Mouse (Mus musculus): ENCODE measurements at regions not wholly inside any gene's neighbourhood (a gene's known extent, or its start where the extent isn't known, plus 50 kb on each side); places are given as distances from the start of the nearest gene placed in this dataset.

- no peak for TF ChIP-seq EP300 (IDR thresholded peaks at IDR 0.05; ENCODE audit: insufficient read depth, low read depth, low read length)
- TF ChIP-seq CTCF (IDR thresholded peaks at IDR 0.05): no peak
- TF ChIP-seq POLR2A (IDR thresholded peaks at IDR 0.05; ENCODE audit: insufficient read depth, low read depth, low read length): no peak
Observed at GRCm38 (mm10) chr7:115388874-115389273, 645.4 kb downstream of the Insc start.
